Comparison of ENCODE assay signal across 17 mouse cellular contexts in genomic region chr8:95810184-95810591, GRCm38 (mm10). TPM values are rescaled to one million over a fixed set of nuclear protein-coding genes. Genes with fewer than 3 reads are reported as not detected.
A peak's percentile ranks its signal among the peaks of the same experiment; 100 is the strongest.
DNase-seq lines count a peak whose midpoint lies in the region; ATAC-seq and TF ChIP-seq lines count a peak whose summit lies in the region.
"Had no signal": no experiment of that assay in that cellular context is flagged by ENCODE, and none has a peak within 500 bp of the region (broad histone marks: within the 10 kb centered on the region; RNA-seq: fewer than 3 reads in every experiment).

No protein-coding gene starts in this region.

- DNase-seq in spleen, adult 2 months (ENCODE audit: low read depth in 1 of 2, low spot score in 2 of 2) = peak in 1 of 2 experiments; percentile 23
- no peak for DNase-seq in spleen, adult 18-20 months
- DNase-seq in lung, postnatal 25 days (ENCODE audit: low spot score) = peak; percentile 83
- DNase-seq in yolk sac, embryonic 10.5 days (ENCODE audit: low spot score) = no peak
- no peak for DNase-seq in right cerebral cortex, postnatal 14 days
- DNase-seq: cerebellum, adult 9-10 months; forebrain, postnatal 0 days; retina, postnatal 1 day had no signal

- no peak for TF ChIP-seq CTCF in spleen, adult 2 months (IDR thresholded peaks at IDR 0.05; ENCODE audit: extremely low read depth, insufficient read depth, insufficient read length, insufficient replicate concordance)
- TF ChIP-seq CTCF in intestine, postnatal 0 days (IDR thresholded peaks at IDR 0.05; ENCODE audit: low read depth) = no peak

- WGBS in spleen, adult 2 months = 20% methylated on average over 3 of the region's 3 CpGs
- 14% methylated on average over 3 of the region's 3 CpGs for WGBS in heart, embryonic 16.5 days
- WGBS in hindbrain, embryonic 13.5 days = 53% methylated on average over 3 of the region's 3 CpGs
- 44% methylated on average over 3 of the region's 3 CpGs for WGBS in intestine, postnatal 0 days

- peak overlapping the region; percentile 31 for H3K27ac ChIP-seq in spleen, adult 2 months (ENCODE audit: insufficient read depth, low read length)
- H3K27ac ChIP-seq in heart, embryonic 16.5 days (ENCODE audit: low read length) = peak overlapping the region; percentile 94
- no peak overlapping the region for H3K27ac ChIP-seq in hindbrain, embryonic 13.5 days
- H3K27ac ChIP-seq in intestine, postnatal 0 days (ENCODE audit: low read depth, low read length) = no peak overlapping the region
- H3K27ac ChIP-seq: embryonic facial prominence, embryonic 13.5 days; hindbrain, embryonic 10.5 days; kidney, embryonic 15.5 days; limb, embryonic 15.5 days had no signal

- ATAC-seq in heart, embryonic 16.5 days (replicated peaks; ENCODE audit: extremely low read depth, insufficient read depth, low FRiP score) = peak; percentile 37
- no peak for ATAC-seq in hindbrain, embryonic 13.5 days (ENCODE audit: low FRiP score)
- ATAC-seq in intestine, postnatal 0 days = no peak
- ATAC-seq: forebrain, postnatal 0 days had no signal

- H3K4me2 ChIP-seq in heart, embryonic 16.5 days (ENCODE audit: low read depth, low read length) = peak overlapping the region; percentile 42; the same call in 1 of the 2 replicates
- no peak overlapping the region for H3K4me2 ChIP-seq in hindbrain, embryonic 13.5 days
- no peak overlapping the region for H3K4me2 ChIP-seq in intestine, postnatal 0 days (replicated peaks; ENCODE audit: low read depth)
- H3K4me2 ChIP-seq: embryonic facial prominence, embryonic 13.5 days; kidney, embryonic 15.5 days; limb, embryonic 15.5 days had no signal

- TF ChIP-seq POLR2A in spleen, adult 2 months (IDR thresholded peaks at IDR 0.05; ENCODE audit: low read depth, low read length) = no peak

- no peak overlapping the region for H3K9ac ChIP-seq in heart, embryonic 16.5 days (ENCODE audit: low read length)
- no peak overlapping the region for H3K9ac ChIP-seq in hindbrain, embryonic 13.5 days
- H3K9ac ChIP-seq in intestine, postnatal 0 days (ENCODE audit: low read depth, low read length) = no peak overlapping the region
- H3K9ac ChIP-seq: embryonic facial prominence, embryonic 13.5 days; forebrain, postnatal 0 days; kidney, embryonic 15.5 days; limb, embryonic 15.5 days had no signal

- no peaks in the 10 kb centered on the region for H3K27me3 ChIP-seq in spleen, adult 2 months (ENCODE audit: control insufficient read depth, insufficient read depth, low read length)
- H3K27me3 ChIP-seq in heart, embryonic 16.5 days (ENCODE audit: control insufficient read depth, insufficient read depth, low read length) = no peaks in the 10 kb centered on the region
- no peaks in the 10 kb centered on the region for H3K27me3 ChIP-seq in hindbrain, embryonic 13.5 days
- no peaks in the 10 kb centered on the region for H3K27me3 ChIP-seq in intestine, postnatal 0 days (replicated peaks; ENCODE audit: control insufficient read depth, insufficient read depth, low read length)
- H3K27me3 ChIP-seq: CH12.LX; embryonic facial prominence, embryonic 13.5 days; kidney, embryonic 15.5 days; limb, embryonic 15.5 days; megakaryocyte, embryonic 14.5 days had no signal

- peaks cover 6% of the 10 kb centered on the region for H3K4me1 ChIP-seq in spleen, adult 2 months (ENCODE audit: control insufficient read depth, insufficient read depth, insufficient read length)
- peaks cover 26% of the 10 kb centered on the region for H3K4me1 ChIP-seq in heart, embryonic 16.5 days (ENCODE audit: control insufficient read depth, insufficient read depth, low read length)
- H3K4me1 ChIP-seq in hindbrain, embryonic 13.5 days (replicated peaks) = peaks cover 12% of the 10 kb centered on the region
- H3K4me1 ChIP-seq in intestine, postnatal 0 days (replicated peaks; ENCODE audit: control insufficient read depth, insufficient read depth, low read length) = peaks cover 7% of the 10 kb centered on the region; the same call in 1 of the 2 replicates

- H3K9me3 ChIP-seq in heart, embryonic 16.5 days (replicated peaks; ENCODE audit: control insufficient read depth, low read length) = no peaks in the 10 kb centered on the region
- no peaks in the 10 kb centered on the region for H3K9me3 ChIP-seq in hindbrain, embryonic 13.5 days
- no peaks in the 10 kb centered on the region for H3K9me3 ChIP-seq in intestine, postnatal 0 days (ENCODE audit: control insufficient read depth)
- H3K9me3 ChIP-seq: embryonic facial prominence, embryonic 13.5 days; hindbrain, embryonic 10.5 days; kidney, embryonic 15.5 days; limb, embryonic 15.5 days; megakaryocyte, embryonic 14.5 days had no signal

- no peak overlapping the region for H3K4me3 ChIP-seq in spleen, adult 2 months (ENCODE audit: extremely low read depth, insufficient read depth, insufficient read length)
- no peak overlapping the region for H3K4me3 ChIP-seq in heart, embryonic 16.5 days (ENCODE audit: low read length)
- H3K4me3 ChIP-seq in hindbrain, embryonic 13.5 days = no peak overlapping the region
- no peak overlapping the region for H3K4me3 ChIP-seq in intestine, postnatal 0 days (ENCODE audit: low read depth, low read length)
- H3K4me3 ChIP-seq: embryonic facial prominence, embryonic 13.5 days; hindbrain, embryonic 10.5 days; kidney, embryonic 15.5 days; limb, embryonic 15.5 days; megakaryocyte, embryonic 14.5 days had no signal

- H3K36me3 ChIP-seq in spleen, adult 2 months (ENCODE audit: control insufficient read depth, insufficient read depth, low read length) = no peaks in the 10 kb centered on the region
- H3K36me3 ChIP-seq in heart, embryonic 16.5 days (ENCODE audit: control insufficient read depth, insufficient read depth) = no peaks in the 10 kb centered on the region
- H3K36me3 ChIP-seq in hindbrain, embryonic 13.5 days = no peaks in the 10 kb centered on the region
- no peaks in the 10 kb centered on the region for H3K36me3 ChIP-seq in intestine, postnatal 0 days (ENCODE audit: control insufficient read depth, insufficient read depth)
- H3K36me3 ChIP-seq: embryonic facial prominence, embryonic 13.5 days; limb, embryonic 15.5 days had no signal

RNA-seq across cellular contexts. Expression of gene Cnot1, which starts 2.9 kb away (rescaled TPM):
- polyA plus RNA-seq in spleen, adult 2 months (2012; rRNA removed) = 68.2 and 74.1 TPM in 2 replicates
- 49.2 and 51.2 TPM in 2 replicates for polyA plus RNA-seq in heart, embryonic 16.5 days (2015; fragmentation: Nextera tagmentation; extraction: Ambion mirVana)
- 41.0 and 46.4 TPM in 2 replicates for polyA plus RNA-seq in hindbrain, embryonic 13.5 days (2015; fragmentation: Nextera tagmentation; extraction: Ambion mirVana)
- 18.2 and 19.0 TPM in 2 replicates for polyA plus RNA-seq in intestine, postnatal 0 days (2015; fragmentation: Nextera tagmentation; extraction: Ambion mirVana)

RNA-seq across cellular contexts. Expression of gene Sap18b, which starts 15.0 kb away (rescaled TPM):
- polyA plus RNA-seq in spleen, adult 2 months (2012; rRNA removed) = 21.6 and 24.9 TPM in 2 replicates
- polyA plus RNA-seq in heart, embryonic 16.5 days (2015; fragmentation: Nextera tagmentation; extraction: Ambion mirVana) = 228 and 285 TPM in 2 replicates
- polyA plus RNA-seq in hindbrain, embryonic 13.5 days (2015; fragmentation: Nextera tagmentation; extraction: Ambion mirVana) = 258 and 278 TPM in 2 replicates
- 323 and 335 TPM in 2 replicates for polyA plus RNA-seq in intestine, postnatal 0 days (2015; fragmentation: Nextera tagmentation; extraction: Ambion mirVana)

RNA-seq across cellular contexts. Expression of gene Slc38a7, which starts 43.2 kb away (rescaled TPM):
- 14.9 and 20.1 TPM in 2 replicates for polyA plus RNA-seq in spleen, adult 2 months (2012; rRNA removed)
- polyA plus RNA-seq in heart, embryonic 16.5 days (2015; fragmentation: Nextera tagmentation; extraction: Ambion mirVana) = 11.4 and 11.7 TPM in 2 replicates
- 20.8 and 24.6 TPM in 2 replicates for polyA plus RNA-seq in hindbrain, embryonic 13.5 days (2015; fragmentation: Nextera tagmentation; extraction: Ambion mirVana)
- 39.9 and 41.7 TPM in 2 replicates for polyA plus RNA-seq in intestine, postnatal 0 days (2015; fragmentation: Nextera tagmentation; extraction: Ambion mirVana)

Comparison
In these comparisons a context has a peak if more than half of its experiments do, and no peak if none do; other contexts are left out.
1. H3K27ac ChIP-seq: peak in spleen, adult 2 months (single experiment) and heart, embryonic 16.5 days (single experiment); none in hindbrain, embryonic 13.5 days (single experiment) and intestine, postnatal 0 days (single experiment).